Mouse (Mus musculus) ES-E14 (cell line): Measurements from ENCODE around the gene Creld1. TPM values are rescaled to one million over a fixed set of nuclear protein-coding genes. Genes with fewer than 3 reads are reported as not detected.

Experiments
- DNase-seq: peaks from one replicate; pipeline ENCODE4 v3.0.0-alpha.2; 2013; ENCODE audit warnings: low read depth, low spot score
- H3K27ac ChIP-seq: 2 replicates; pipeline ENCODE4 v1.5.1; 2012; ENCODE audit warnings: low read depth, mild to moderate bottlenecking, low read length, moderate library complexity, mixed read lengths; ENCODE audit not compliant: poor library complexity, insufficient read depth, severe bottlenecking
- H3K36me3 ChIP-seq: 2 replicates; pipeline ENCODE4 v1.6.1; 2012; ENCODE audit warnings: mild to moderate bottlenecking, low read length, moderate library complexity, mixed read lengths; ENCODE audit not compliant: control insufficient read depth, poor library complexity, insufficient read depth, severe bottlenecking
- H3K4me1 ChIP-seq, 2 experiments: fragments of 150-350 bp in 1 of 2; sonication (generic) in 1 of 2; 2 replicates each; pipeline ENCODE4 v1.6.1; 2012; ENCODE audit warnings: low read length in 2 of 2, mild to moderate bottlenecking in 1 of 2, mixed read lengths in 1 of 2; ENCODE audit not compliant: control insufficient read depth in 2 of 2, insufficient read depth in 2 of 2, poor library complexity in 1 of 2
- H3K4me3 ChIP-seq, 2 experiments: fragments of 150-350 bp in 1 of 2; sonication (generic) in 1 of 2; 2 replicates each; pipeline ENCODE4 v1.5.1; 2012; ENCODE audit warnings: low read length in 2 of 2, low read depth in 1 of 2, mild to moderate bottlenecking in 1 of 2, mixed read lengths in 1 of 2; ENCODE audit not compliant: insufficient read depth in 1 of 2, poor library complexity in 1 of 2, severe bottlenecking in 1 of 2
- H3K9ac ChIP-seq: 2 replicates; pipeline ENCODE4 v1.6.1; 2012; ENCODE audit warnings: low read depth, mild to moderate bottlenecking, low read length, mixed read lengths; ENCODE audit not compliant: poor library complexity, insufficient read depth, severe bottlenecking
- H3K9me3 ChIP-seq: fragments of 150-350 bp; sonication (generic); 2 replicates; pipeline ENCODE4 v1.6.1; 2012; ENCODE audit warnings: low read depth, mild to moderate bottlenecking, low read length; ENCODE audit not compliant: control insufficient read depth, insufficient read depth
- CHD2 ChIP-seq: IDR thresholded peaks from 2 replicates; pipeline ENCODE4 v1.6.1; 2014; ENCODE audit warnings: mild to moderate bottlenecking, low read depth, low read length, inconsistent platforms
- HCFC1 ChIP-seq: IDR thresholded peaks from 2 replicates; pipeline ENCODE4 v1.6.1; 2012; ENCODE audit warnings: low read length, inconsistent platforms, borderline replicate concordance; ENCODE audit not compliant: insufficient read depth
- MAFK ChIP-seq: IDR thresholded peaks from 2 replicates; pipeline ENCODE4 v1.6.1; 2014; ENCODE audit warnings: mild to moderate bottlenecking, low read depth, low read length, inconsistent platforms; ENCODE audit not compliant: insufficient read depth
- ZC3H11A ChIP-seq: IDR thresholded peaks from 2 replicates; pipeline ENCODE4 v1.6.1; 2012; ENCODE audit warnings: low read depth, mild to moderate bottlenecking, inconsistent platforms, low read length, borderline replicate concordance
- ZNF384 ChIP-seq: IDR thresholded peaks from 2 replicates; pipeline ENCODE4 v1.6.1; 2012; ENCODE audit warnings: low read depth, low read length, inconsistent platforms
- in situ Hi-C, 2 experiments: fragments of 600-800 bp; cut with MboI; formaldehyde crosslinking; loops; one replicate each; pipeline ENCODE4 v1.15.1; 2025; ENCODE audit warnings: low sequenced_read_pairs in 2 of 2, inconsistent platforms in 1 of 2; ENCODE audit not compliant: unreplicated experiment in 2 of 2
- total RNA-seq: library from RNA; depleted of rRNA; stranded (reverse); fragments of 300-350 nt; gene quantifications from 2 replicates; pipeline ENCODE4 v1.2.3, GENCODE M21; 2012

The Creld1 gene
- total RNA-seq, 1 experiment: 20.8 TPM

GRCm38 (mm10) chr6:113451839-113452238 lies 31.3 kb upstream of the Creld1 start:
- in situ Hi-C loops: no loop called here
- Histone ChIP-seq H3K27ac (no peak overlapping the region), H3K9ac (no peak overlapping the region), H3K9me3 (no peaks in the 10 kb centered on the region), H3K4me3 (no peak overlapping the region), H3K36me3 (peaks cover 12% of the 10 kb centered on the region), H3K4me1 (no peaks in the 10 kb centered on the region)
- TF ChIP-seq ZC3H11A: no peak
- TF ChIP-seq CHD2: no peak
- no peak for TF ChIP-seq HCFC1
- TF ChIP-seq ZNF384: no peak
- TF ChIP-seq MAFK: no peak
- no peak for DNase-seq

GRCm38 (mm10) chr6:113455007-113455406 lies 28.1 kb upstream of the Creld1 start:
- H3K9me3 ChIP-seq: no peaks in the 10 kb centered on the region
- TF ChIP-seq ZC3H11A (no peak), CHD2 (no peak), HCFC1 (no peak), ZNF384 (no peak), MAFK (no peak)
- H3K36me3 ChIP-seq: no peaks in the 10 kb centered on the region
- peaks cover 4% of the 10 kb centered on the region in 2 experiments; a peak in 1 of 4 replicates for H3K4me1 ChIP-seq
- no peak overlapping the region for H3K4me3 ChIP-seq
- no peak overlapping the region for H3K27ac ChIP-seq
- in situ Hi-C loops: no loop called here
- no peak for DNase-seq
- H3K9ac ChIP-seq: no peak overlapping the region

GRCm38 (mm10) chr6:113457952-113458534 lies 25.1 kb upstream of the Creld1 start, which contains the start of gene Il17re:
Il17re (plus strand) TSS chr6:113458484.
- no peak for TF ChIP-seq HCFC1
- no peak for TF ChIP-seq MAFK
- TF ChIP-seq CHD2: no peak
- TF ChIP-seq ZC3H11A: no peak
- TF ChIP-seq ZNF384: no peak
- no peak within 1 kb of the TSS for H3K27ac ChIP-seq
- DNase-seq: no peak

GRCm38 (mm10) chr6:113458635-113459034 lies 24.5 kb upstream of the Creld1 start:
- H3K27ac ChIP-seq: no peak overlapping the region
- H3K9me3 ChIP-seq: no peaks in the 10 kb centered on the region
- no peaks in the 10 kb centered on the region for H3K36me3 ChIP-seq
- DNase-seq: no peak
- no peak for TF ChIP-seq MAFK
- no peak for TF ChIP-seq CHD2
- no peak for TF ChIP-seq ZC3H11A
- TF ChIP-seq HCFC1: no peak
- peak overlapping the region; percentile 17; the same call in 1 of the 2 replicates for H3K9ac ChIP-seq
- in situ Hi-C loops: no loop called here
- peak overlapping the region in 1 of 2 experiments; percentile 30; a peak in 1 of 4 replicates for H3K4me3 ChIP-seq
- H3K4me1 ChIP-seq: peaks cover 4% of the 10 kb centered on the region in 2 experiments; a peak in 1 of 4 replicates

More at GRCm38 (mm10) chr6:113457952-113458534, 25.1 kb upstream of the Creld1 start, which contains the start of gene Il17re:
- Histone ChIP-seq H3K9me3 (no peaks in the 10 kb centered on the region), H3K36me3 (no peaks in the 10 kb centered on the region), H3K4me1 (peaks cover 4% of the 10 kb centered on the region in 2 experiments; a peak in 1 of 4 replicates), H3K9ac (peak within 1 kb of the TSS; percentile 17; the same call in 1 of the 2 replicates), H3K4me3 (peak within 1 kb of the TSS in 1 of 2 experiments; percentile 30; a peak in 1 of 4 replicates)
- in situ Hi-C loops: no loop called here
